16 mouse cellular contexts compared by ENCODE assay signal in the genomic region with DNA sequence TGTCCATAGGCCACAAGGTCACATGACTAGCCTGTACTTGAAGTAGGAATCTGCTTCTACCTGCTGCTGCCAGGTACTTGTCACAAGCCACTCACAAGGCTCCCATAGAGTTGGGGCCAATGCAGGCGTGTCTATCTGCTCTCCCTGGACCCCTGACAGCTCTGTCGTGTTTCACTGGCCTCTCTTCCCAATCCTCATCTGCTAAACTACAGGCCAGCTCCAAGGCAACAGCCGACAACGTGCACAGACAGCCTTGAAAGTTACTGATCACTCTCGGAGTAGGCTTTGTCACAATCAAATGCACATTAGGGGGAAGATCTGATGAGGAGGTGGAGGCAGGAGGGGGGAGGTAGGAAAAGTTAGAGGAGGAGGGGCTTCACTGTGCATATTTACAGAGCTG.
"Had no signal": no experiment of that assay in that cellular context is flagged by ENCODE, and none has a peak within 500 bp of the region (broad histone marks: within the 10 kb centered on the region; RNA-seq: fewer than 3 reads in every experiment).

No protein-coding gene starts in this region.

- ATAC-seq: intestine, postnatal 0 days; liver, embryonic 12.5 days; midbrain, embryonic 13.5 days; midbrain, embryonic 16.5 days had no signal

- H3K9me3 ChIP-seq: limb, embryonic 10.5 days; limb, embryonic 13.5 days; liver, embryonic 12.5 days; liver, embryonic 15.5 days; midbrain, embryonic 13.5 days had no signal

- H3K4me3 ChIP-seq: layer of hippocampus, adult 2 months; limb, embryonic 10.5 days; limb, embryonic 13.5 days; liver, embryonic 12.5 days; liver, embryonic 15.5 days; midbrain, embryonic 13.5 days had no signal

- H3K36me3 ChIP-seq: limb, embryonic 10.5 days; limb, embryonic 13.5 days; liver, embryonic 12.5 days; liver, embryonic 15.5 days; midbrain, embryonic 13.5 days had no signal

- H3K9ac ChIP-seq: limb, embryonic 13.5 days; liver, embryonic 12.5 days; liver, embryonic 15.5 days; midbrain, embryonic 13.5 days had no signal

- DNase-seq: kidney, adult 2 months; kidney, postnatal 25 days; layer of hippocampus, adult 9-11 months; liver; thymus, adult 18-20 months; thymus, postnatal 36 days had no signal

- H3K4me2 ChIP-seq: limb, embryonic 13.5 days; liver, embryonic 12.5 days; liver, embryonic 15.5 days; midbrain, embryonic 13.5 days had no signal

- H3K27ac ChIP-seq: kidney, postnatal 0 days; layer of hippocampus, adult 2 months; limb, embryonic 10.5 days; limb, embryonic 13.5 days; liver, embryonic 12.5 days; liver, embryonic 15.5 days; macrophage had no signal

- H3K4me1 ChIP-seq: limb, embryonic 10.5 days; liver, embryonic 15.5 days had no signal

- H3K27me3 ChIP-seq: limb, embryonic 13.5 days; liver, embryonic 12.5 days; liver, embryonic 15.5 days had no signal
